Mouse (Mus musculus): ENCODE measurements around the gene Zp3. TPM values are rescaled to one million over a fixed set of nuclear protein-coding genes. Genes with fewer than 3 reads are reported as not detected.

Gene Zp3
- polyA plus RNA-seq, 1 experiment, result not detected

DNA sequence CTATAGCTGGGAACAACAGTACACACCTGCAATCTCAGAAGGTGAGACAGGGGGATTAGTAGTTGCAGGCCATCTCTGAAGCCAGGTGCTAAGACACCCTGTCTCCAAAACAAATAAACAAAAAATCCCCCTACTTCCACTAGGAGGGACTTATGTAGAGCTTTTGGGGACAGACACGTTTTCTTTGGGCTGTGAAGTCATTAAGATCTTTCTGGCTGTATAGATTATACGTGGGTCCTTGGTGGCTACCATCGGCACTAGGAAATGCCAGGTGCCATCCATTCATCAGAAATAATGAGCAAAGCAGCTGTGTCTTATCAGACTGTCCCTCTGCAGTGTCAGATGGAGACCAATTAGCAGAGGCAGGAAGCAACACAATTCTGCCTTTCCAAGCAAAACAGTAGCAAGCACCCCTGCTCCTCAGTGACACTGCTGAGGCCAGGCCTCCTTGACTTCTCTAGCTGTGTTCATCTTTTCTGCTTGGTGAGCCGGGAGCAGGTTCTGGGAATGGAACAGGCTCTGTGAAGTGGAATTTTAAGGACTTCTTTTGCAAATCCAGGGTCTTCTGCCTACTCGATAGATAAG lies 13.6 kb downstream of the Zp3 start:
- TF ChIP-seq GATA1 (IDR thresholded peaks at IDR 0.05; ENCODE audit: low read length) (no peak), TAL1 (IDR thresholded peaks at IDR 0.05; ENCODE audit: low read length) (no peak)
- Histone ChIP-seq H3K9me3 (ENCODE audit: control insufficient read depth, low read length) (no peaks in the 10 kb centered on the region), H3K4me3 (replicated peaks) (no peak overlapping the region), H3K36me3 (ENCODE audit: control insufficient read depth) (peaks cover 9% of the 10 kb centered on the region), H3K4me1 (ENCODE audit: control insufficient read depth) (peaks cover 16% of the 10 kb centered on the region), H3K27me3 (ENCODE audit: control insufficient read depth) (no peaks in the 10 kb centered on the region)

- Histone ChIP-seq H3K36me3 (ENCODE audit: control insufficient read depth) (peaks cover 13% of the 10 kb centered on the region), H3K27me3 (ENCODE audit: control insufficient read depth) (no peaks in the 10 kb centered on the region), H3K4me1 (ENCODE audit: control insufficient read depth) (peaks cover 16% of the 10 kb centered on the region), H3K9me3 (ENCODE audit: control insufficient read depth, low read length) (no peaks in the 10 kb centered on the region), H3K4me3 (replicated peaks) (peak overlapping the region; percentile 79)
- no peak for TF ChIP-seq TAL1 (IDR thresholded peaks at IDR 0.05; ENCODE audit: low read length)
- no peak for TF ChIP-seq GATA1 (IDR thresholded peaks at IDR 0.05; ENCODE audit: low read length)
Observed at GRCm38 (mm10) chr5:135994335-135994724, 14.4 kb downstream of the Zp3 start.

GRCm38 (mm10) chr5:135994725-135995687 lies 15.1 kb downstream of the Zp3 start, which contains the start of gene Dtx2:
Gene Dtx2 (plus strand): TSS chr5:135994800.
- peaks cover 18% of the 10 kb centered on the region for H3K36me3 ChIP-seq (ENCODE audit: control insufficient read depth)
- no peak for TF ChIP-seq GATA1 (IDR thresholded peaks at IDR 0.05; ENCODE audit: low read length)
- no peak for TF ChIP-seq TAL1 (IDR thresholded peaks at IDR 0.05; ENCODE audit: low read length)
- peak within 1 kb of the TSS; percentile 79 for H3K4me3 ChIP-seq (replicated peaks)
- H3K9me3 ChIP-seq (ENCODE audit: control insufficient read depth, low read length), result no peaks in the 10 kb centered on the region
- peaks cover 16% of the 10 kb centered on the region for H3K4me1 ChIP-seq (ENCODE audit: control insufficient read depth)
- H3K27me3 ChIP-seq (ENCODE audit: control insufficient read depth), result no peaks in the 10 kb centered on the region

DNA sequence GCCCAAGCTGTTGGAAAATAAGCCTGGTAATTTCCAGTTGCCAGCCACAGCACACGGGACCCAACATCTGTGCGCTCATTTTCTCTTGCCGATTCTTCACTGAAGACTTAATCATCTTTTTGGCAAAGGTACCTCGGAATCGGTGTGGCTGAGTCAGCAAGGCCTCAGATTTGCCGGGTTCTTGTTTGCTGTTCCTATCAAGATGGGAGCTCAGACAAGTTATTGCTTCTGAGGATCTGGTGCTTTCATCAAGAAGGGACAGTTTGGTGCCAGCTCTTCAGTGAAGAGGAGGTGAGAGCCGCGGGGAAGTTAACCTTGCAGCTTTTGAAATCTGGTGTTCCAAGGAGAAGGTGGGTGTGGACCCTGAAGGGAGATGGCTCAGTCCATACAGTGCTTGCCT lies 16.3 kb downstream of the Zp3 start:
- TF ChIP-seq TAL1 (IDR thresholded peaks at IDR 0.05; ENCODE audit: low read length) (no peak), GATA1 (IDR thresholded peaks at IDR 0.05; ENCODE audit: low read length) (no peak)
- H3K4me1 ChIP-seq (ENCODE audit: control insufficient read depth), result peaks cover 16% of the 10 kb centered on the region
- H3K9me3 ChIP-seq (ENCODE audit: control insufficient read depth, low read length), result no peaks in the 10 kb centered on the region
- H3K36me3 ChIP-seq (ENCODE audit: control insufficient read depth), result peaks cover 18% of the 10 kb centered on the region
- no peaks in the 10 kb centered on the region for H3K27me3 ChIP-seq (ENCODE audit: control insufficient read depth)
- no peak overlapping the region for H3K4me3 ChIP-seq (replicated peaks)

DNA sequence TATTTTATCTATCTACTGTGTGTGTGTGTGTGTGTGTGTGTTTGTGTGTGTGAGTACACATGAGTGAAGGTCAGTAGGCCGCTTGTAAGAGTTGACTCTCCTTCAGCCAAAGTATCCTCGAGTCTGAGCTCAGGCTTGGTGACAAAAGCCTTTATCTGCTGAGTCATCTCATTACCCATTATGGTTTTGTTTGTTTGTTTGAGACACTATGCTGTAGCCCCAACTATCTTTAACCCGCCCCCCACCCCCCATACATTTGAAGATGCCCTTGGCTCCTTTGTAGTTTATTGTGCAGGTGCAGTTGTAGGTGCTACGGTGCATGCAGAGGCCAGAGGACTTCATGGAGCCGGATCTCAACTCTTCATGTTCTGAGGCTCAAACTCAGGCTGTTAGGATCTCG lies 21.3 kb downstream of the Zp3 start:
- Histone ChIP-seq H3K4me3 (replicated peaks) (no peak overlapping the region), H3K36me3 (ENCODE audit: control insufficient read depth) (peaks cover 20% of the 10 kb centered on the region), H3K4me1 (ENCODE audit: control insufficient read depth) (no peaks in the 10 kb centered on the region; the same call in 1 of the 2 replicates), H3K9me3 (ENCODE audit: control insufficient read depth, low read length) (no peaks in the 10 kb centered on the region), H3K27me3 (ENCODE audit: control insufficient read depth) (no peaks in the 10 kb centered on the region)
- TF ChIP-seq TAL1 (IDR thresholded peaks at IDR 0.05; ENCODE audit: low read length) (no peak), GATA1 (IDR thresholded peaks at IDR 0.05; ENCODE audit: low read length) (no peak)

DNA sequence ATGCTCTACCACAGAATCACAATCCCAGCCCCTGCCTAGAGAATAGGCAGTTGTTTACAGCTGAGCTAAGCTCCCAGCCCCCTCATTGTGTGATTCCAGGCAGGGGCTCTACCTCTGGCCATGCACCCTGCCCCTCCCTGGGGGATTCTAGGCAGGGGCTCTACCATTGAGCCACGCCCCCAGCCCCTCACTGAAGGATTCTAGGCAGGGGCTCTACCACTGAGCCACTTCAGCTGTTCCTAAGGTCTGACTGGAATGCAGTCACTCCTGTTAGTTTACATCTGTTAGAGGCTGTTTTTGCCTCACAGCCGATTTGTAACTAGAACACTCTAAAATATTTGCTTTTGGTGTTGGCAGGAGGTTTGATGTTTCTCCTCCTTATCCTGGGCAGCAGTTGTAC lies 22.4 kb downstream of the Zp3 start:
- no peaks in the 10 kb centered on the region for H3K4me1 ChIP-seq (ENCODE audit: control insufficient read depth)
- TF ChIP-seq GATA1 (IDR thresholded peaks at IDR 0.05; ENCODE audit: low read length) (no peak), TAL1 (IDR thresholded peaks at IDR 0.05; ENCODE audit: low read length) (no peak)
- H3K4me3 ChIP-seq (replicated peaks), result no peak overlapping the region
- H3K27me3 ChIP-seq (ENCODE audit: control insufficient read depth), result no peaks in the 10 kb centered on the region
- H3K9me3 ChIP-seq (ENCODE audit: control insufficient read depth, low read length), result no peaks in the 10 kb centered on the region
- peaks cover 16% of the 10 kb centered on the region for H3K36me3 ChIP-seq (ENCODE audit: control insufficient read depth)

- no peak for TF ChIP-seq TAL1 (IDR thresholded peaks at IDR 0.05; ENCODE audit: low read length)
- no peak for TF ChIP-seq GATA1 (IDR thresholded peaks at IDR 0.05; ENCODE audit: low read length)
- Histone ChIP-seq H3K9me3 (ENCODE audit: control insufficient read depth, low read length) (no peaks in the 10 kb centered on the region), H3K36me3 (ENCODE audit: control insufficient read depth) (peaks cover 14% of the 10 kb centered on the region), H3K4me3 (replicated peaks) (no peak overlapping the region), H3K27me3 (ENCODE audit: control insufficient read depth) (no peaks in the 10 kb centered on the region), H3K4me1 (ENCODE audit: control insufficient read depth) (no peaks in the 10 kb centered on the region)
Observed at GRCm38 (mm10) chr5:136002751-136003151, 22.9 kb downstream of the Zp3 start.

GRCm38 (mm10) chr5:136004537-136004936 lies 24.6 kb downstream of the Zp3 start:
- H3K4me3 ChIP-seq (replicated peaks), result no peak overlapping the region
- H3K9me3 ChIP-seq (ENCODE audit: control insufficient read depth, low read length), result no peaks in the 10 kb centered on the region
- no peaks in the 10 kb centered on the region for H3K4me1 ChIP-seq (ENCODE audit: control insufficient read depth)
- TF ChIP-seq TAL1 (IDR thresholded peaks at IDR 0.05; ENCODE audit: low read length) (no peak), GATA1 (IDR thresholded peaks at IDR 0.05; ENCODE audit: low read length) (no peak)
- peaks cover 6% of the 10 kb centered on the region for H3K36me3 ChIP-seq (ENCODE audit: control insufficient read depth)
- no peaks in the 10 kb centered on the region for H3K27me3 ChIP-seq (ENCODE audit: control insufficient read depth)

GRCm38 (mm10) chr5:136007745-136008144 lies 27.8 kb downstream of the Zp3 start:
- TF ChIP-seq GATA1 (IDR thresholded peaks at IDR 0.05; ENCODE audit: low read length) (no peak), TAL1 (IDR thresholded peaks at IDR 0.05; ENCODE audit: low read length) (no peak)
- H3K4me1 ChIP-seq (ENCODE audit: control insufficient read depth), result no peaks in the 10 kb centered on the region
- no peak overlapping the region for H3K4me3 ChIP-seq (replicated peaks)
- H3K36me3 ChIP-seq (ENCODE audit: control insufficient read depth), result peaks cover 18% of the 10 kb centered on the region
- no peaks in the 10 kb centered on the region for H3K9me3 ChIP-seq (ENCODE audit: control insufficient read depth, low read length)
- H3K27me3 ChIP-seq (ENCODE audit: control insufficient read depth), result no peaks in the 10 kb centered on the region
